Mouse (Mus musculus) limb, embryonic 14.5 days (tissue): Measurements from ENCODE around the gene Fbxo46. TPM values are rescaled to one million over a fixed set of nuclear protein-coding genes. Genes with fewer than 3 reads are reported as not detected.

Experiments
- ATAC-seq: fragments of 200-750 bp; cut with Nextera tagmentation; 2 replicates; pipeline ENCODE4 v1.8.0; 2017; ENCODE audit warnings: low read depth, moderate number of reproducible peaks, moderate TSS enrichment; ENCODE audit not compliant: low FRiP score
- DNase-seq: peaks from one replicate; pipeline ENCODE4 v3.0.0-alpha.2; 2015; ENCODE audit warnings: low spot score
- H3K27ac ChIP-seq: fragments of 300-500 bp; sonication (generic); replicated peaks from 2 replicates; pipeline ENCODE4 v1.5.1; 2014; ENCODE audit warnings: low read depth, mild to moderate bottlenecking, low read length, moderate library complexity, mixed read lengths
- H3K27me3 ChIP-seq: fragments of 300-500 bp; sonication (generic); 2 replicates; pipeline ENCODE4 v1.6.1; 2014; ENCODE audit warnings: low read length, mixed read lengths; ENCODE audit not compliant: control insufficient read depth, insufficient read depth
- H3K36me3 ChIP-seq: fragments of 300-500 bp; sonication (generic); 2 replicates; pipeline ENCODE4 v1.6.1; 2014; ENCODE audit warnings: mild to moderate bottlenecking, low read length, moderate library complexity, mixed read lengths; ENCODE audit not compliant: control insufficient read depth, insufficient read depth
- H3K4me1 ChIP-seq: fragments of 300-500 bp; sonication (generic); 2 replicates; pipeline ENCODE4 v1.6.1; 2014; ENCODE audit warnings: antibody characterized with exemption, low read length, mixed read lengths; ENCODE audit not compliant: control insufficient read depth, insufficient read depth
- H3K4me2 ChIP-seq: fragments of 300-500 bp; sonication (generic); replicated peaks from 2 replicates; pipeline ENCODE4 v1.6.1; 2014; ENCODE audit warnings: low read depth, mild to moderate bottlenecking, low read length, moderate library complexity; ENCODE audit not compliant: severe bottlenecking
- H3K4me3 ChIP-seq: fragments of 300-500 bp; sonication (generic); replicated peaks from 2 replicates; pipeline ENCODE4 v1.5.1; 2014; ENCODE audit warnings: low read length
- H3K9ac ChIP-seq: fragments of 300-500 bp; sonication (generic); 2 replicates; pipeline ENCODE4 v1.6.1; 2014; ENCODE audit warnings: mild to moderate bottlenecking, low read depth, low read length, moderate library complexity; ENCODE audit not compliant: severe bottlenecking
- H3K9me3 ChIP-seq: fragments of 300-500 bp; sonication (generic); 2 replicates; pipeline ENCODE4 v1.6.1; 2016; ENCODE audit warnings: low read length; ENCODE audit not compliant: control insufficient read depth
- POLR2A ChIP-seq: fragments of 200-500 bp; IDR thresholded peaks from 2 replicates; pipeline ENCODE4 v1.8.0; 2012; ENCODE audit warnings: inconsistent platforms, mild to moderate bottlenecking, moderate library complexity, borderline replicate concordance; ENCODE audit not compliant: insufficient read depth, insufficient read length; ENCODE audit errors: extremely low read depth
- WGBS: fragments of 180-500 bp; shearing (Covaris S2); extraction: QIAGEN DNeasy Blood & Tissue Kit; methylation state at CpG from one replicate; pipeline ENCODE4 v1.1.7; 2014; 5-methylcytosine and 5-hydroxymethylcytosine counted together
- polyA plus RNA-seq, 2 experiments: library from polyadenylated mRNA; depleted of rRNA in 1 of 2; stranded (reverse) in 1 of 2; unstranded in 1 of 2; fragments of >200 nt; fragmentation: Nextera tagmentation in 1 of 2; extraction: Ambion mirVana in 1 of 2; gene quantifications; 2 replicates each; pipeline versions ENCODE4 v1.2.1 to v1.2.3; 2012 to 2014

The Fbxo46 gene
- polyA plus RNA-seq, 2 experiments: 9.9 to 10.6 TPM

- Histone ChIP-seq H3K27ac (no peak overlapping the region), H3K9ac (no peak overlapping the region), H3K27me3 (peaks cover 13% of the 10 kb centered on the region), H3K4me3 (no peak overlapping the region), H3K9me3 (no peaks in the 10 kb centered on the region), H3K4me2 (no peak overlapping the region), H3K36me3 (peaks cover 34% of the 10 kb centered on the region), H3K4me1 (peaks cover 6% of the 10 kb centered on the region)
- no peak for DNase-seq
- ATAC-seq: no peak
- TF ChIP-seq POLR2A: no peak
- WGBS: 82% methylated on average over 8 of the region's 8 CpGs
Measured at GRCm38 (mm10) chr7:19154796-19155195, 35.1 kb downstream of the Fbxo46 start.

- no peak for ATAC-seq
Measured at GRCm38 (mm10) chr7:19155825-19156475, 36.3 kb downstream of the Fbxo46 start.

GRCm38 (mm10) chr7:19157160-19157800, 37.6 kb downstream of the Fbxo46 start:
- DNase-seq (peak; percentile 76), ATAC-seq (peak; percentile 72)
- Histone ChIP-seq H3K9ac (no peak overlapping the region), H3K36me3 (peaks cover 24% of the 10 kb centered on the region), H3K27ac (no peak overlapping the region), H3K4me2 (peak overlapping the region; percentile 30), H3K4me1 (peaks cover 2% of the 10 kb centered on the region), H3K9me3 (no peaks in the 10 kb centered on the region), H3K4me3 (no peak overlapping the region), H3K27me3 (peaks cover 19% of the 10 kb centered on the region)
- TF ChIP-seq POLR2A: no peak
- 6% methylated on average over 28 of the region's 30 CpGs for WGBS

More at GRCm38 (mm10) chr7:19155825-19156475, 36.3 kb downstream of the Fbxo46 start:
- H3K9me3 ChIP-seq: no peaks in the 10 kb centered on the region
- no peak overlapping the region for H3K9ac ChIP-seq
- DNase-seq: no peak
- WGBS: 37% methylated on average over 13 of the region's 13 CpGs
- H3K27me3 ChIP-seq: peaks cover 19% of the 10 kb centered on the region
- H3K4me1 ChIP-seq: peaks cover 2% of the 10 kb centered on the region
- no peak overlapping the region for H3K4me3 ChIP-seq
- peaks cover 34% of the 10 kb centered on the region for H3K36me3 ChIP-seq
- no peak overlapping the region for H3K4me2 ChIP-seq
- no peak overlapping the region for H3K27ac ChIP-seq
- TF ChIP-seq POLR2A: no peak

- no peak for DNase-seq
- Histone ChIP-seq H3K4me3 (no peak overlapping the region), H3K4me1 (peaks cover 5% of the 10 kb centered on the region), H3K9ac (no peak overlapping the region), H3K4me2 (no peak overlapping the region), H3K36me3 (peaks cover 13% of the 10 kb centered on the region), H3K27ac (no peak overlapping the region), H3K9me3 (no peaks in the 10 kb centered on the region), H3K27me3 (peaks cover 19% of the 10 kb centered on the region)
- no peak for TF ChIP-seq POLR2A
- 57% methylated on average over 11 of the region's 11 CpGs for WGBS
- ATAC-seq: no peak
Measured at GRCm38 (mm10) chr7:19158601-19159000, 38.9 kb downstream of the Fbxo46 start.

- Histone ChIP-seq H3K4me1 (peaks cover 13% of the 10 kb centered on the region), H3K9ac (no peak overlapping the region), H3K27me3 (peaks cover 19% of the 10 kb centered on the region), H3K4me3 (no peak overlapping the region), H3K36me3 (peaks cover 6% of the 10 kb centered on the region; the same call in 1 of the 2 replicates), H3K4me2 (peak overlapping the region; percentile 55), H3K27ac (no peak overlapping the region), H3K9me3 (no peaks in the 10 kb centered on the region)
- no peak for TF ChIP-seq POLR2A
- DNase-seq (no peak), ATAC-seq (no peak)
- 11% methylated on average over 18 of the region's 18 CpGs for WGBS
Measured at GRCm38 (mm10) chr7:19159411-19159810, 39.8 kb downstream of the Fbxo46 start.
